Mouse (Mus musculus): ENCODE results near the gene 4930503B20Rik.

4930503B20Rik gene

GRCm38 (mm10) chr3:146651217-146651616, at the start of gene 4930503B20Rik:
Gene 4930503B20Rik (minus strand): TSS chr3:146651317.
- no peak for DNase-seq (ENCODE audit: low spot score in 2 of 2)

DNA sequence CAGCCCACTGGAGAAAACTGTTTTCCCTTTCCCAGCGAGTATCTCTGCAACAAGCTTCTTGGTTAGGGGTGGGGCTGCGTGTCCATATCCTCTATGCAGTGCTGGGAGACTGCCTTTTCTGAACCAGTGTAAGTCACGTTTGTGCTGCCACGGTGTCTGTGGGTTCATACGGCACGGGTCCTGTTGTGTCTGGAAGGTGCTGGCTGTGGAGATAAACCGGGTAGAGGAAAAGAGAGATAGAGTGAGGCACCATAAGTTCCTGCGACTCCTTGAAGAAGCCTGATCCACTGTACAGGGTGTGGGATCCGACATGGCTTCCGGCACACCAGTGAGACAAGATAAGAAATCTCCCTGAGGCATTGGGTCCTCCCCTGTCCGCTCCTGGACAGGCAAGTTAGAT, 48.9 kb upstream of the 4930503B20Rik start:
- no peak for DNase-seq (ENCODE audit: low spot score in 2 of 2)

DNA sequence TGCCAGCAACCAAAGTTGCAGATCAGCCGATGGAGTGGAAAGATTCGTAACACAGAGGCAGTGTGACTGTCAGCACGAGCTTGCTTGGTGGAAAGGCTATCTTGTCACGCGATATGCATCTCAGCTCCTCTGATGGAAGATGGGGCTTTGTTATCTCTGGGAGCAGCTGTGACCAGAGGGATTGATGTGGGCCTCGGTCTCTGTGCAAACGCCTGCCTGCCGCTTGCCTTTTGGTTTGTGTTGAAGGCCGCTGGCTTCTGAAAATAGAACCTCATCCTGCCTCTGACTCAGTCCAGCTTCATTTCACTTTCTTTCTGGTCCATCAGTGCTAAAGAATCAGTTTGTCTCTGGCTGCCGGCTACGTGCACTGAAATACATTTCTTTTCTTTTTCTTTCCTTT, 47.9 kb upstream of the 4930503B20Rik start:
- no peak for DNase-seq (ENCODE audit: low spot score in 2 of 2)

DNA sequence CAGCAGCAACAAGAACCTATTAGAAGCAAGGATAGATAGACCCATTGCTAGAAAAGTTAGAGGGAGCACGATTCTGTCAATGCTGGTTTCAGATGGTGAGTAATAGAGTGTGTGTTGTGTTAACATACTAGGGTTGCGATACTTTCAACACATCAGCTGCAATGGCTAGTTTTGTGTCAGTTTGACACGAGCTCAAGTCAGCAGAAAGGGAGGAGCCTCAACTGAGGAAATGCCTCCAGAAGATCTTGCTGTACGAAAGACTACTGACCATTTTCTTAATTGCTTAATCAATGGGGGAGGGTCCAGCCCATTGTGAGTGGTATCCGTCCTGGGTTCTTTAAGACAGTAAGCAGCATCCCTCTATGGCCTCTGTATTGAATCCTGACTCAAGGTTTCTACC, 41.4 kb upstream of the 4930503B20Rik start:
- no peak for DNase-seq (ENCODE audit: low spot score in 2 of 2)

GRCm38 (mm10) chr3:146687121-146687725, 36.1 kb upstream of the 4930503B20Rik start:
- DNase-seq (ENCODE audit: low spot score in 2 of 2), result no peak

GRCm38 (mm10) chr3:146686428-146686827, 35.3 kb upstream of the 4930503B20Rik start:
- no peak for DNase-seq (ENCODE audit: low spot score in 2 of 2)

GRCm38 (mm10) chr3:146684811-146685675, 33.9 kb upstream of the 4930503B20Rik start, which contains the start of gene Samd13:
Gene Samd13 (minus strand): TSS chr3:146685592.
- peak in 1 of 2 experiments; percentile 15 for DNase-seq (ENCODE audit: low spot score in 2 of 2)

- no peak for DNase-seq (ENCODE audit: low spot score in 2 of 2)
Measured at GRCm38 (mm10) chr3:146683095-146683494, 32.0 kb upstream of the 4930503B20Rik start.

- no peak for DNase-seq (ENCODE audit: low spot score in 2 of 2)
Measured at GRCm38 (mm10) chr3:146682140-146682651, 31.1 kb upstream of the 4930503B20Rik start.

DNA sequence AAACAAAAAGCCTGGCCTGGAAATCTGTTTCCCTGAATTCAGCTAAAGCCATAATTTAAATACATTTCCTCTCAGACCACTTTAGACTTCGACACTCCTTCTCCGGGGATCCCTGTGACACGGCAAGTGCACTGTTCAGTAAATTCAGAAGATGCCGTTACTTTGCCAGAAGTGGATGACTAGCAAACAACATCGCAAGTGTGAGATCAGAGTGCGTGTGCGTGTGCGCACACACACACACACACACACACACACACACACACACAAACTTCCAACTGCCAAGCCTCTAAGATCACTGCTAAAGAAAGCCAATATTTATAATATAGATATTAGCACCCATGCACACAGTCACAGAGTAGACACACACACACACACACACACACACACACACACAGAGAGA, 30.6 kb upstream of the 4930503B20Rik start:
- DNase-seq (ENCODE audit: low spot score in 2 of 2), result no peak

DNA sequence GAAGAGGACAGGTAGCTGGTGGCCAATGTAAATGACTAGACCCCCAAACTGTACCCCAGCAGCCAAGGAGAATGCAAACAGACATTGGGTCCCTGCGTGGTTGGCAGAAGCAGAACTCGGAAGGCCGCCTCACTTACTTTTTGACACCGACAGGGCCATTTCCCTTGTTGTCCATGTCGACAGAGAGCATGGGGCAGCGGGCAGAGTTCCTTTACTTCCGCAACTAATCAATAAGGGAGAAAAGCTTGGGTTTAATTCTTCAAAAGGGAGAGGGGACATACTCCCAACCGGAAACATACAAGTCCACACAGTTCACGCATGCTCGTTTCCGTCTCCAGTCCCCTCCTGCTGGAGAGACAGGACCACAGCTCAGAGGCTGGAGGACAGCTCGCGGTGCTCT, 29.5 kb upstream of the 4930503B20Rik start:
- no peak for DNase-seq (ENCODE audit: low spot score in 2 of 2)

- no peak for DNase-seq (ENCODE audit: low spot score in 2 of 2)
Measured at GRCm38 (mm10) chr3:146679646-146680045, 28.5 kb upstream of the 4930503B20Rik start.

DNA sequence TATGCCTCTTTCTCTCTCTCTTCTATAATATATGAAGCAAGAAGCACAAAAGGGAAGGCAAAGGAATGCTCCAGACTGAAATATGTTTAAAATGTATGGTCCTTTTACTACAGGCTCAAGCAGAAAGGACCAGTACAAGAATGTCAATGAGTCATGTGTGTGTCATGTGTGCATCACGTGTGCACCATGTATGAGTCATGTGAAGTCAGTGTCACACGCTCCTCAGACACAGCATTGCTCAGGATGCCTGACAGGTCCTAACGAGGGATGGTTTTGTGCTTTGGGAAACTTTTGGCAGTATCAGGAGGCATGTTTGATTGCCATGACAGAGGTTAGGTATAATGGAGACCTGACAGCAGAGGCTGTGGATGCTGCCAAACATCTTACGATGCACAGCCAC, 25.1 kb upstream of the 4930503B20Rik start:
- no peak for DNase-seq (ENCODE audit: low spot score in 2 of 2)

GRCm38 (mm10) chr3:146675101-146675500, 24.0 kb upstream of the 4930503B20Rik start:
- DNase-seq (ENCODE audit: low spot score in 2 of 2), result no peak

DNA sequence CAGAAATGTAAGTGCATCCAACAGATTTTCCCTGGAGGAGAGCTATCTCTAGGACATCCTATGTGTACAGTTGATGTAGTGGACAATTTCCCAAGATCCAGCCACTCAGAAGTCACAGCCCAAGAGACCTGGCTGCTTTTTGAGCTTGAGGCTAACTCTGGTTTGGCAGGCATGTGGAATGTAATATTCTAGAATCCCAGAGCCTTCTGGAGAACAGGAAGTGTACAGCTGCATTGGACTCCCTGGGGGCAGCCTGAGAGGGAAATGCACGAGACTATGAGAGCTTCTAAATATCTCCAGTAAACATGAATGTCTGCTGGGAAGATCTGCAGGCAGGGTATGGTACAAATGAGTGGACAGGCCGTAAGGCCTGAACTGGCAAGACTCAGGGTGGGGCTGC, 20.0 kb upstream of the 4930503B20Rik start:
- DNase-seq (ENCODE audit: low spot score in 2 of 2), result no peak

GRCm38 (mm10) chr3:146661907-146662306, 10.8 kb upstream of the 4930503B20Rik start:
- no peak for DNase-seq (ENCODE audit: low spot score in 2 of 2)

DNA sequence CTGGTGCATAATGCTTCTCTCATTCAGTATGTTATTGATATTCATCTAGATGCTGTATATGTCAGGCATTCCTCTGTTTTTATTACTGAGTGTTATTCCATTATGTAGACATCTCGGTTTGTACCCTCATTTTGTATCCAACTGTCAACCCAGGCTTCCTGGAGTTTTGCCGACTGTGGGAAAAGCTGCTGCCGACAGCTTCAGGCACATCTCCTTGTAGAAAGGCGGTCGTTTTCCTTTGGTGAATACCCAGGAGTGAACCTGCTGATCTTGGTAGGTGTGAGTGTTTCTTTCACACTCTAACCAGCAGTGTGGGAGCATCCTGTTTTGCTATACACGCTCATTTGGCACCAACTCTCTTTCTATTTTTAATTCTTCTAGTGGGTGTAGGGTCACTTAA, 9.9 kb upstream of the 4930503B20Rik start:
- DNase-seq (ENCODE audit: low spot score in 2 of 2), result no peak

- no peak for DNase-seq (ENCODE audit: low spot score in 2 of 2)
Measured at GRCm38 (mm10) chr3:146659321-146659720, 8.2 kb upstream of the 4930503B20Rik start.

GRCm38 (mm10) chr3:146658061-146658639, 7.0 kb upstream of the 4930503B20Rik start:
- no peak for DNase-seq (ENCODE audit: low spot score in 2 of 2)

DNA sequence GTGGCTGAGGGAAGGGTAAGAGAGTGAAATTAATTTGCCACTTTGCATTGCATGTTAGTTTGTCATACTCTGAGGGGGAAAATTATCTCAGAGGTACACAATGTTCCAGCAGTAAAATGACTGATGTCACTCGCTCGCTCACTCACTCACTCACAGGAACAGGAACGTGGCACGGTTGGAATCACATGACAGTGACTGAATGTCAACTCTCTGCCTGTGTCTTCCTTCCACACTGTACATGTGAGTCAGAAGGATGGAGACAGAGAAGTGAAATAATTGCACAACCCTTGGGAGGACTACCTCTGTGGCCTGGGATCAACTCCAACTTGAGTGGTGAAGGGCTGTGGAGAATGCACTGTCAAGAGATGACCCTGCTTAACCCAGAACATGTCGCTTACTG, 6.3 kb upstream of the 4930503B20Rik start:
- DNase-seq (ENCODE audit: low spot score in 2 of 2), result no peak

DNA sequence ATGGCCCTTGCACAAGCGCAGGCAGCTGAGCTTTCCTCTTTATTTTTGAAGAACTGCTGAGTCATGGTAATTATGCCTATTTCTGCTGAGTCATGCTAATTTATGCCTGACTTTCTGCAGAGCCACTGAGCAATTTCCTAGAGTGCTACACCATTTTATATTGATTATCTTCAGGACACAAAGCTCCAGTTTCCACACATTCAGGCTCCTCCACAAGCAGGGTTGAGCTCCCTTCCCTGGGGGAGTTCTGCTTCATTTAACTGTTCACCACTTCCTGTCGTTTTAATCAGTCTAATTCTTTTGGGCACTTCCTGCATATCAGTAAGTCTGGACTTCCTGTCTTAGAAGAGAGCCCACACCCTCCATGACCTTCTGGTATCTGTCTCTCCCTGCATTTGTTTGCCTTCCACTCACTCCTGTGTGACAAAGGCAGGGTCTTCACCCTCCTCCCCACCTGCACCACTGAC, 4.0 kb upstream of the 4930503B20Rik start:
- peak in 1 of 2 experiments; percentile 2 for DNase-seq (ENCODE audit: low spot score in 2 of 2)

- no peak for DNase-seq (ENCODE audit: low spot score in 2 of 2)
Measured at GRCm38 (mm10) chr3:146653692-146654091, 2.6 kb upstream of the 4930503B20Rik start.

All from spleen, postnatal 14 days (tissue).